Mouse (Mus musculus): ENCODE measurements around the gene Chchd6. TPM values are rescaled to one million over a fixed set of nuclear protein-coding genes. Genes with fewer than 3 reads are reported as not detected.

Gene Chchd6
- polyA plus RNA-seq, 1 experiment from 2014 or later, result 56.5 TPM

GRCm38 (mm10) chr6:89355661-89356060 is 239.8 kb downstream of the Chchd6 start:
- ATAC-seq (ENCODE audit: insufficient number of reproducible peaks, insufficient read depth, low FRiP score, low read depth), result no peak
- Histone ChIP-seq H3K27me3 (ENCODE audit: control insufficient read depth, insufficient read depth, low read length) (no peaks in the 10 kb centered on the region), H3K27ac (replicated peaks in 1 of 2; ENCODE audit: control insufficient read depth in 1 of 2, insufficient read depth in 1 of 2, low read depth in 2 of 2, low read length in 2 of 2) (no peak overlapping the region), H3K4me2 (ENCODE audit: low read length) (no peak overlapping the region), H3K36me3 (ENCODE audit: control insufficient read depth, insufficient read depth, low read length) (peaks cover 38% of the 10 kb centered on the region), H3K4me3 (ENCODE audit: control insufficient read depth in 1 of 2, insufficient read depth in 1 of 2, low read depth in 1 of 2, low read length in 2 of 2) (no peak overlapping the region), H3K9ac (ENCODE audit: low read length) (no peak overlapping the region), H3K9me3 (ENCODE audit: control insufficient read depth, low read length) (no peaks in the 10 kb centered on the region), H3K4me1 (ENCODE audit: control insufficient read depth in 2 of 2, insufficient read depth in 2 of 2, low read length in 2 of 2) (peaks cover 53 to 60% of the 10 kb centered on the region in 2 experiments)
- 55% methylated on average over 7 of the region's 7 CpGs for WGBS

DNA sequence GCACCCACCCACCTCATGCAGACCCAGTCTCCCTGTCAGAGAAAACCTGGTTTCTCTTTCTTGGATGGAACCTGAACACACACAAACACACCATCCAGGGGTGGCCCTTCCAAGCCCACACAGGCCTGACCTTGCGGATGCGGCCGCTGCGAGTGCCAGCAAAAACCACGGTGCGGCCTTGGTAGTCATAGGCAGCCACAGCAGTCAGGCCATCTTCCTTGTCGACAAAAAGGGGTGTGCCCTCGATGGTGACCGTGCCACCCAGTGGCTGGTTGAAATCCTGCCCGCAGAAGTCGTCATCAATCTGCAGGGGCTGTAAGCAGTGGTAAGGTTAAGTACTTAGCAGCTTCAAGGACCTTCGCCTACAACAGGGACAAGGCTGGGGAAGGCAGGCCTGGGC is 240.7 kb downstream of the Chchd6 start:
- ATAC-seq (ENCODE audit: insufficient number of reproducible peaks, insufficient read depth, low FRiP score, low read depth), result no peak
- no peak overlapping the region; a peak in 1 of 4 replicates for H3K27ac ChIP-seq (replicated peaks in 1 of 2; ENCODE audit: control insufficient read depth in 1 of 2, insufficient read depth in 1 of 2, low read depth in 2 of 2, low read length in 2 of 2)
- H3K9ac ChIP-seq (ENCODE audit: low read length), result no peak overlapping the region
- H3K4me2 ChIP-seq (ENCODE audit: low read length), result no peak overlapping the region
- no peaks in the 10 kb centered on the region for H3K27me3 ChIP-seq (ENCODE audit: control insufficient read depth, insufficient read depth, low read length)
- 82% methylated on average over 12 of the region's 12 CpGs for WGBS
- H3K4me3 ChIP-seq (ENCODE audit: control insufficient read depth in 1 of 2, insufficient read depth in 1 of 2, low read depth in 1 of 2, low read length in 2 of 2), result no peak overlapping the region
- H3K9me3 ChIP-seq (ENCODE audit: control insufficient read depth, low read length), result no peaks in the 10 kb centered on the region
- H3K4me1 ChIP-seq (ENCODE audit: control insufficient read depth in 2 of 2, insufficient read depth in 2 of 2, low read length in 2 of 2), result peaks cover 55 to 60% of the 10 kb centered on the region in 2 experiments
- peaks cover 42% of the 10 kb centered on the region for H3K36me3 ChIP-seq (ENCODE audit: control insufficient read depth, insufficient read depth, low read length)

DNA sequence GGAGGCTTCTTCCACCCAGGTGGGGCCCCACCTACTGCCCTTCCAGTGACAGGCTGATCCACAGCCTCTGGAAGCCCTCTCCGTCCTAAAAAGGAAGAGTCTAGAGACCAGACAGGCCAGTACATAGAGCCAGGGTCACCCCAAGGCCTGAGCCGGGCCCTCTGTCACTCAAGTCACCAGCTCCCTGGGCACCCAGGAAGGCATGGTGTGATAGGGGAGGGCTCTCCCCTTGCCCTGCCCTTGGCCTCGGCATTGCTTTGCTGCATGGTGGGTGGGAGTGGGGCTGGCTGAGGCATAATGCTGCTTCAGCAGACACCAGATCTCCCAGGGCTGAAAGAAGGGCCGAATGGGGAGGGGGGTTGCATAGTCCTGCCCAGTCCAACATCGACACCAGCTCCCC is 241.4 kb downstream of the Chchd6 start:
- H3K9ac ChIP-seq (ENCODE audit: low read length), result peak overlapping the region; percentile 9; the same call in 1 of the 2 replicates
- H3K27ac ChIP-seq (replicated peaks in 1 of 2; ENCODE audit: control insufficient read depth in 1 of 2, insufficient read depth in 1 of 2, low read depth in 2 of 2, low read length in 2 of 2), result no peak overlapping the region
- H3K4me2 ChIP-seq (ENCODE audit: low read length), result no peak overlapping the region
- no peaks in the 10 kb centered on the region for H3K9me3 ChIP-seq (ENCODE audit: control insufficient read depth, low read length)
- no peaks in the 10 kb centered on the region for H3K27me3 ChIP-seq (ENCODE audit: control insufficient read depth, insufficient read depth, low read length)
- peaks cover 49% of the 10 kb centered on the region for H3K36me3 ChIP-seq (ENCODE audit: control insufficient read depth, insufficient read depth, low read length)
- no peak for ATAC-seq (ENCODE audit: insufficient number of reproducible peaks, insufficient read depth, low FRiP score, low read depth)
- H3K4me3 ChIP-seq (ENCODE audit: control insufficient read depth in 1 of 2, insufficient read depth in 1 of 2, low read depth in 1 of 2, low read length in 2 of 2), result no peak overlapping the region
- peaks cover 50 to 58% of the 10 kb centered on the region in 2 experiments for H3K4me1 ChIP-seq (ENCODE audit: control insufficient read depth in 2 of 2, insufficient read depth in 2 of 2, low read length in 2 of 2)
- WGBS, result 56% methylated on average over 5 of the region's 5 CpGs

- no peak overlapping the region for H3K4me3 ChIP-seq (ENCODE audit: control insufficient read depth in 1 of 2, insufficient read depth in 1 of 2, low read depth in 1 of 2, low read length in 2 of 2)
- H3K9me3 ChIP-seq (ENCODE audit: control insufficient read depth, low read length), result no peaks in the 10 kb centered on the region
- no peak for ATAC-seq (ENCODE audit: insufficient number of reproducible peaks, insufficient read depth, low FRiP score, low read depth)
- H3K27ac ChIP-seq (replicated peaks in 1 of 2; ENCODE audit: control insufficient read depth in 1 of 2, insufficient read depth in 1 of 2, low read depth in 2 of 2, low read length in 2 of 2), result 0 out of 4 replicates have a peak overlapping the region, but pooled peaks of 1 of the 2 experiments have one; percentile 21
- H3K36me3 ChIP-seq (ENCODE audit: control insufficient read depth, insufficient read depth, low read length), result peaks cover 49% of the 10 kb centered on the region
- no peak overlapping the region for H3K4me2 ChIP-seq (ENCODE audit: low read length)
- no peaks in the 10 kb centered on the region for H3K27me3 ChIP-seq (ENCODE audit: control insufficient read depth, insufficient read depth, low read length)
- WGBS, result 52% methylated on average over 8 of the region's 8 CpGs
- H3K9ac ChIP-seq (ENCODE audit: low read length), result peak overlapping the region; percentile 54; the same call in 1 of the 2 replicates
- H3K4me1 ChIP-seq (ENCODE audit: control insufficient read depth in 2 of 2, insufficient read depth in 2 of 2, low read length in 2 of 2), result peaks cover 48 to 57% of the 10 kb centered on the region in 2 experiments
These were observed 242.4 kb downstream of the Chchd6 start for GRCm38 (mm10) chr6:89353101-89353500.

DNA sequence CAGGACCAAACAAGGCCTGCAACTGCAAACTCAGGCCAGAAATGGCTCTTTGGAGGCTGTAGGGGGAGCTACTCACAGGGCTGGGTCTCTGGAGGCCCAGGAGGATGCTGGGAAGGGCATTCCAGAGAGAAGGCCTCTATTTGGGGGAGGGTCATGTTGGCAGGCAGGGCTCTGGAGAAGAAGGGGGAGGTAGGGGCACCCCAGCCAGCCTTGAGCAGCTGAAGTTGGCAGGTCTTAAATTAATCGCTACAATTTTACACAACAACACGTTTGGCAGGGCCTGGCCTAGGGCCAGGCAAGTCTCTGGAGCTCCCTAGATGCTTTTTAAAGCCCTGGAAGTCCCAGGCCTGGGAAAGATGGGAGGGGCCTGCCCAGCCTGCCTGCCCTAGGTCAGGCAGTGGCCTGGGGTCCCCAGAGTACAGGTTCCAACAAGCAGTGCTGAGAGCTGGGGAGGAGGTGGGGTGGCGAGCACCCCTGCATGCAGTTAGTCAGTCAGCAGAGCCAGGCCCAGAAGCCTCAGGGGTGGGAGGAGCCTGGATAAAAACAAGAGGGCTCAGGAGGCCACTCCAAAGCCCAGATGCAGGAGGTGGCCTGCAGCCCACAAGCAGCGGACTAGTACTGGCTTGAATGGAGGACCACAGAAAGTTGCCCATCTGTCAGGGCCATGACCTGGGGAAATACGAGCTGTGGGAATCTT is 243.9 kb downstream of the Chchd6 start:
- ATAC-seq (ENCODE audit: insufficient number of reproducible peaks, insufficient read depth, low FRiP score, low read depth), result peak; percentile 47
- Histone ChIP-seq H3K9ac (ENCODE audit: low read length) (peak overlapping the region; percentile 54), H3K4me1 (ENCODE audit: control insufficient read depth in 2 of 2, insufficient read depth in 2 of 2, low read length in 2 of 2) (peaks cover 48 to 57% of the 10 kb centered on the region in 2 experiments), H3K4me2 (ENCODE audit: low read length) (peak overlapping the region; percentile 21), H3K27ac (replicated peaks in 1 of 2; ENCODE audit: control insufficient read depth in 1 of 2, insufficient read depth in 1 of 2, low read depth in 2 of 2, low read length in 2 of 2) (peak overlapping the region; percentile 85 to 92), H3K4me3 (ENCODE audit: control insufficient read depth in 1 of 2, insufficient read depth in 1 of 2, low read depth in 1 of 2, low read length in 2 of 2) (no peak overlapping the region), H3K27me3 (ENCODE audit: control insufficient read depth, insufficient read depth, low read length) (no peaks in the 10 kb centered on the region), H3K36me3 (ENCODE audit: control insufficient read depth, insufficient read depth, low read length) (peaks cover 59% of the 10 kb centered on the region), H3K9me3 (ENCODE audit: control insufficient read depth, low read length) (no peaks in the 10 kb centered on the region)
- WGBS, result 17% methylated on average over 5 of the region's 5 CpGs

DNA sequence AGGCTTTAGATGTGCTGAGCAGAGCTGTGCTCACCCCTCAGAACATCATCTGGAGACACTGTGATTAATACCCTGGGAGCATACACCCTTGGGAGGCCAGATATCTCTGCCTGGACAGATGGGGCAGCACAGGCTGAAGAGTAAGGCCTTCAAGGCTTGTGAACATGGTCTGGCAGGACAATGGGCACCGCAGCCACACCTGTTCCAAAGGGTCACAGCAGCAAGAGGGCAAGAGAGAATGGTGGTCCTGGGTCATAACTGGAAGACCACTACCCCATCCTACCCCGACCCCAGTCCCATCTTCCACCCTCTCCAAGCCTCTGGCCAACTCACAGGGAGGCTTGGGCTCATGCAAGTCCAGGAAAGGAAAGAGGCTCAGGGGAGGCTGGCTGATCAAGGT is 244.9 kb downstream of the Chchd6 start:
- no peak for ATAC-seq (ENCODE audit: insufficient number of reproducible peaks, insufficient read depth, low FRiP score, low read depth)
- Histone ChIP-seq H3K4me1 (ENCODE audit: control insufficient read depth in 2 of 2, insufficient read depth in 2 of 2, low read length in 2 of 2) (peaks cover 53 to 64% of the 10 kb centered on the region in 2 experiments), H3K4me3 (ENCODE audit: control insufficient read depth in 1 of 2, insufficient read depth in 1 of 2, low read depth in 1 of 2, low read length in 2 of 2) (no peak overlapping the region), H3K4me2 (ENCODE audit: low read length) (no peak overlapping the region), H3K9me3 (ENCODE audit: control insufficient read depth, low read length) (no peaks in the 10 kb centered on the region), H3K9ac (ENCODE audit: low read length) (peak overlapping the region; percentile 54), H3K27ac (replicated peaks in 1 of 2; ENCODE audit: control insufficient read depth in 1 of 2, insufficient read depth in 1 of 2, low read depth in 2 of 2, low read length in 2 of 2) (peak overlapping the region; percentile 85 to 92), H3K27me3 (ENCODE audit: control insufficient read depth, insufficient read depth, low read length) (no peaks in the 10 kb centered on the region), H3K36me3 (ENCODE audit: control insufficient read depth, insufficient read depth, low read length) (peaks cover 54% of the 10 kb centered on the region)
- WGBS, result 90% methylated on average over 2 of the region's 2 CpGs

- H3K36me3 ChIP-seq (ENCODE audit: control insufficient read depth, insufficient read depth, low read length), result peaks cover 52% of the 10 kb centered on the region
- peak overlapping the region; percentile 54 for H3K9ac ChIP-seq (ENCODE audit: low read length)
- no peak for ATAC-seq (ENCODE audit: insufficient number of reproducible peaks, insufficient read depth, low FRiP score, low read depth)
- no peak overlapping the region for H3K4me2 ChIP-seq (ENCODE audit: low read length)
- H3K4me1 ChIP-seq (ENCODE audit: control insufficient read depth in 2 of 2, insufficient read depth in 2 of 2, low read length in 2 of 2), result peaks cover 58 to 69% of the 10 kb centered on the region in 2 experiments
- H3K4me3 ChIP-seq (ENCODE audit: control insufficient read depth in 1 of 2, insufficient read depth in 1 of 2, low read depth in 1 of 2, low read length in 2 of 2), result no peak overlapping the region
- H3K27me3 ChIP-seq (ENCODE audit: control insufficient read depth, insufficient read depth, low read length), result no peaks in the 10 kb centered on the region
- H3K27ac ChIP-seq (replicated peaks in 1 of 2; ENCODE audit: control insufficient read depth in 1 of 2, insufficient read depth in 1 of 2, low read depth in 2 of 2, low read length in 2 of 2), result peak overlapping the region; percentile 85 to 92
- WGBS, result 16% methylated on average over 1 of the region's 1 CpGs
- H3K9me3 ChIP-seq (ENCODE audit: control insufficient read depth, low read length), result no peaks in the 10 kb centered on the region
These were observed 245.4 kb downstream of the Chchd6 start for GRCm38 (mm10) chr6:89350037-89350515.

Data from heart, embryonic 14.5 days (tissue).